Mouse (Mus musculus): ENCODE results near the gene Primpol.

DNA sequence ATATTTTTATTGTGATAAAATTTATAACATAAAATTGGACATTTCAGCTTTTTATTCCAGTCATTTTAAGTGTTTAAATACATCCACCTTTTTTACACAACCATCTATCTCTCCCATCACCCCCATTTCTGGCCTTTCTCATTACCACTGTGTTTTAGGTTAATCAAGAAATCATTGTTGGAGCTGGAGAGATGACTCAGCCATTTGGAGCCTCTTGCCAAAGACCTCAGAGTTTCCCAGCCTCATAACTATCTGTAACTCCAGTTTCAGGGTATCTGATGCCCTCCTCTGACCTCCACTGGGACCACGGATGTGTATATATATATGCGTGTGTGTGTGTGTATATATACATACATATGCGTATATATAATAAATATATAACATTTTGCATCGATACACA, 66.0 kb downstream of the Primpol start:
- TF ChIP-seq POLR2A (IDR thresholded peaks at IDR 0.05; ENCODE audit: control insufficient read depth, extremely low read depth, insufficient read depth, low read length, poor library complexity): no peak
- TF ChIP-seq CTCF (IDR thresholded peaks at IDR 0.05; ENCODE audit: borderline replicate concordance, control insufficient read depth, extremely low read depth, insufficient read depth, low read length, poor library complexity): no peak
